Mouse (Mus musculus) heart, embryonic 11.5 days (tissue): ENCODE measurements at regions not wholly inside any gene's neighbourhood (a gene's known extent, or its start where the extent isn't known, plus 50 kb on each side); places are given as distances from the start of the nearest gene placed in this dataset.

Source experiments
- ATAC-seq: fragments of 200-750 bp; cut with Nextera tagmentation; replicated peaks from 2 replicates; pipeline ENCODE4 v1.8.0; 2017; ENCODE audit warnings: moderate library complexity; ENCODE audit not compliant: insufficient number of reproducible peaks, low FRiP score, low TSS enrichment
- H3K27ac ChIP-seq: fragments of 300-500 bp; sonication (generic); 2 replicates; pipeline ENCODE4 v1.5.1; 2014; ENCODE audit warnings: mild to moderate bottlenecking, low read depth, low read length
- H3K27me3 ChIP-seq: fragments of 300-500 bp; sonication (generic); 2 replicates; pipeline ENCODE4 v1.6.1; 2014; ENCODE audit warnings: mild to moderate bottlenecking, low read length, mixed read lengths; ENCODE audit not compliant: control insufficient read depth, insufficient read depth
- H3K36me3 ChIP-seq: fragments of 300-500 bp; sonication (generic); 2 replicates; pipeline ENCODE4 v1.6.1; 2014; ENCODE audit warnings: mild to moderate bottlenecking, low read length, moderate library complexity, mixed read lengths; ENCODE audit not compliant: control insufficient read depth, insufficient read depth
- H3K4me1 ChIP-seq: fragments of 300-500 bp; sonication (generic); 2 replicates; pipeline ENCODE4 v1.6.1; 2014; ENCODE audit warnings: low read length; ENCODE audit not compliant: control insufficient read depth, insufficient read depth
- H3K4me2 ChIP-seq: fragments of 300-500 bp; sonication (generic); 2 replicates; pipeline ENCODE4 v1.6.1; 2014; ENCODE audit warnings: mild to moderate bottlenecking, moderate library complexity
- H3K4me3 ChIP-seq: fragments of 300-500 bp; sonication (generic); 2 replicates; pipeline ENCODE4 v1.5.1; 2014; ENCODE audit warnings: low read depth, low read length
- H3K9ac ChIP-seq: fragments of 300-500 bp; sonication (generic); 2 replicates; pipeline ENCODE4 v1.6.1; 2014; ENCODE audit warnings: mild to moderate bottlenecking, low read depth, low read length, moderate library complexity
- H3K9me3 ChIP-seq: fragments of 300-500 bp; sonication (generic); replicated peaks from 2 replicates; pipeline ENCODE4 v1.6.1; 2016; ENCODE audit warnings: low read length; ENCODE audit not compliant: control insufficient read depth
- WGBS: fragments of 180-500 bp; shearing (Covaris S2); extraction: QIAGEN DNeasy Blood & Tissue Kit; methylation state at CpG from one replicate; pipeline ENCODE4 v1.1.7; 2014; ENCODE audit not compliant: insufficient replicate concordance; 5-methylcytosine and 5-hydroxymethylcytosine counted together

DNA sequence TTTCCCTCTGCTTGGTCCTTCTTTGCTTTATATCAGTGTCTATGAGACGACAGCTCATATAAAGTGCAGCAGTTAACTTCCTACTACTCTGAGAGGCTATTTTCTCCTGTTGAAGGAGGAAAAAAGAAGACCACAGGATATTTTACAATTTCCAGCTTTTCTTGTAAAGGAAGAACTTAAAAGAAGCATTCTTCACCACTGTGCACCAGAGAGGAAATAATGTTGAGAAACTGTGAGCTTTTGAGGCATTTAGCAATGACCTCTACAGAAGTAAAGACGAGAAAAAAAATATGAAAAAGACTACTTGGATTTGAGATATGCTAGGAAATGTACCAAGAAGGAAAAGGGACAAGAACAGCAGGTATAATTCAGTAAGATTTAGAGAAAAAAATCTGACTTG, 134.5 kb downstream of the Kcnj2 start:
- H3K9ac ChIP-seq, result no peak overlapping the region

DNA sequence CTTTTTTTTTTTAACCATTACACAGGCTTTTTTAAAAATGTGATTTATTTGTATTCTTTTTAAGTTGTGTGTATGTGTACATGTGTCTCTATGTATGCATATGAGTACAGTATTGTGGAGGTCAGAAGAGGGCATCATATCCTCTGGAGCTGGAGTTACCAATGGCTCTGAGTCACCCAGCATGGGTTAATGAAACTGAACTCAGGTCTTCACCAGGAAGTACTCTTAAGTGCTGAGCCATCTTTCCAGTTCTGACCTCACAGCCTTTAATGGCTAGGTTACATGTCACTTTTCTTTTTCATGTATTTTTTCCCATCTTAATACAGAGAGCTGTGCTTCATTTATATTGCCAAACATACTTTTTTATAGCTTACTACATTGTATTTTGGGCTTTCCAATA, 136.8 kb downstream of the Kcnj2 start:
- Histone ChIP-seq H3K4me3 (no peak overlapping the region), H3K4me2 (no peak overlapping the region), H3K9ac (no peak overlapping the region), H3K36me3 (no peaks in the 10 kb centered on the region), H3K9me3 (no peaks in the 10 kb centered on the region), H3K27ac (no peak overlapping the region), H3K27me3 (no peaks in the 10 kb centered on the region), H3K4me1 (no peaks in the 10 kb centered on the region)
- ATAC-seq, result no peak

More for the DNA sequence above, 134.5 kb downstream of the Kcnj2 start:
- Histone ChIP-seq H3K27me3 (no peaks in the 10 kb centered on the region), H3K9me3 (no peaks in the 10 kb centered on the region), H3K4me3 (no peak overlapping the region), H3K4me1 (no peaks in the 10 kb centered on the region), H3K4me2 (no peak overlapping the region), H3K36me3 (no peaks in the 10 kb centered on the region), H3K27ac (no peak overlapping the region)
- WGBS, result 71% methylated on average over 2 of the region's 2 CpGs
- ATAC-seq, result no peak

DNA sequence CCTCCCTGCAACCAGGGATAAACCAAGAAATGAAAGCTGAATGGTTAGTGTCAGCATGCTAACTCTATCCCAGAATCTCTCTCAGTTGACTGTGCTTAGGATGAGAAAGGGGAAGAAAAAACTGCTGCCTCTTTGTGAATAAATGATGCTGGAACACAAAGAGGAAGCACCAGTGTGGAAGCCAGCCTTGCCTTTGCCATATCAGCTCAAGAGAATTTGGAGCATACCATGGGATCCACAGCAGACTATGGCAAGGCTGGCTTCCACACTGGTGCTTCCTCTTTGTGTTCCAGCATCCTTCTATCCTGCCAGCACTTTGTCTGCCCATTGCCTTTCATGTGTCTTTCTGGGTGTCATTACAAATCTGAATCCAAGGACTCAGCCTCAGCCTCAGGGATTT, 144.6 kb downstream of the Kcnj2 start:
- H3K9ac ChIP-seq, result no peak overlapping the region
- no peak for ATAC-seq
- H3K4me3 ChIP-seq, result no peak overlapping the region

DNA sequence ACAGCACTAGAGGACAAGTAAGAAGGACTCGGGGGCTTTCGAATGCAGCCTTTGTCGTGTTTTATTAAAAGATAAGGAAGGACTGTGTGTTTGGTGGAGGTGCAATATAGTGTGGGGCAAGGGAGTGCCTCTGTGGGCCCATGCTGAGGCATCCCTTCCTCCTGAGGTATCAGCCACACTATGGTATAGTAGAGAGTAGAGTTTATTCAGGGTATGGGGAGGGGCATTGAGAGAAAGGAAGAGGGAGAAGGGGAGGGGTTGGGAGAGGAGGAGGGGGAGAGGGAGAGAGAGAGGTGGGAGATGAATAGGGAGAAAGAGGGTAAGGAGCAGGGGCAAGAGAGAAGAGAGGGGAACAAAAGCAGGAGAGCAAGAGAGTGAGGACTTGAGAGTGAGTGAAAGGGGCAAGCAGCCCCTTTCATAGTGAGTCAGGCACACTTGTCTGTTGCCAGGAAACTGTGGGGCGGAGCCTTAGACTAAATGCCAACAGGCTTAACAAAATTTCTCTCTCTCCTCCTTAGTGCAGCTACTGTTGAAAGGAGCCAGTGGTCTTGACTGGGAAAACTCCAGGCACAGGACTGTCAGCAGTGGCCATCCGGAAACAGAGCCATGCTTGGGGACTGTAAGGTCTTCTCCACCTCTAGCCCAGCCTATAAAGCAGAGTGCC, 146.2 kb downstream of the Kcnj2 start:
- no peak overlapping the region for H3K4me2 ChIP-seq
- H3K9me3 ChIP-seq, result no peaks in the 10 kb centered on the region
- peaks cover 13% of the 10 kb centered on the region for H3K4me1 ChIP-seq
- WGBS, result 65% methylated on average over 5 of the region's 5 CpGs
- no peaks in the 10 kb centered on the region for H3K27me3 ChIP-seq
- H3K9ac ChIP-seq, result no peak overlapping the region
- ATAC-seq, result no peak; the same call in 1 of the 2 replicates
- H3K4me3 ChIP-seq, result no peak overlapping the region
- no peak overlapping the region for H3K27ac ChIP-seq
- no peaks in the 10 kb centered on the region for H3K36me3 ChIP-seq

More for the DNA sequence above, 144.6 kb downstream of the Kcnj2 start:
- H3K9me3 ChIP-seq, result no peaks in the 10 kb centered on the region
- H3K27ac ChIP-seq, result no peak overlapping the region
- no peaks in the 10 kb centered on the region for H3K27me3 ChIP-seq
- no peak overlapping the region for H3K4me2 ChIP-seq
- H3K4me1 ChIP-seq, result peaks cover 13% of the 10 kb centered on the region
- no peaks in the 10 kb centered on the region for H3K36me3 ChIP-seq

DNA sequence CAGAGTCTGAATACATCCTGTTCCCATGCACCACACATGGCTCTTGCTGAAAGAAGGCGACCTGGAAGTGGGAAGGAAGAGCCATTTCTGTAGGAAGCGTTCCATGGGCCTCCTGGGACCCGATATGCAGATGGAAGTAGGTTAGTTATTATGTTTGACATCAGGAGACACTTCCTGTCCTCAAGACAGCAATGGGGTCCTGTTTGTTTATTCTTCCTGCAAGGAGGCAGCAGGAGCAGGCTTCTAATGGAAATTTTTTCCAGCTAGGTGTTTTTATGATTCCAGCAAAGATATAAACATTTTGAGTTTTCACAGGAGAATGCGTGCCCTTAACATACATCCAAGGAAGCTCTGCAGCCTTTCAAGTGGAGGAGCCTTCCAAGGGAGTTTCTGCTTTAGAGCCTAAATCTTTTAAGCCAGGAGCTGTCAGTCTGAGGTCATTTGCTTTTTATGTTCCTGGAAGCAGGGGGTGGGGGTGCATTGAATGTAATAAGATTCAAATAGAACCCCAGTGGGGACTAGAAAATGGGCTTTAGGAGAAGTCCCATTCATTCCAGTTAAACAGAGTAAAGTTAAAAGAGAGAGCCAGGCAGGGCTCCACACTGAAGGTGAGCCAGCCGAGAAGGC, 146.9 kb downstream of the Kcnj2 start:
- no peak overlapping the region for H3K27ac ChIP-seq
- H3K4me2 ChIP-seq, result no peak overlapping the region
- ATAC-seq, result no peak
- H3K4me1 ChIP-seq, result peaks cover 13% of the 10 kb centered on the region
- no peak overlapping the region for H3K9ac ChIP-seq
- no peaks in the 10 kb centered on the region for H3K9me3 ChIP-seq
- no peak overlapping the region for H3K4me3 ChIP-seq
- 44% methylated on average over 5 of the region's 5 CpGs for WGBS
- no peaks in the 10 kb centered on the region for H3K36me3 ChIP-seq
- no peaks in the 10 kb centered on the region for H3K27me3 ChIP-seq

DNA sequence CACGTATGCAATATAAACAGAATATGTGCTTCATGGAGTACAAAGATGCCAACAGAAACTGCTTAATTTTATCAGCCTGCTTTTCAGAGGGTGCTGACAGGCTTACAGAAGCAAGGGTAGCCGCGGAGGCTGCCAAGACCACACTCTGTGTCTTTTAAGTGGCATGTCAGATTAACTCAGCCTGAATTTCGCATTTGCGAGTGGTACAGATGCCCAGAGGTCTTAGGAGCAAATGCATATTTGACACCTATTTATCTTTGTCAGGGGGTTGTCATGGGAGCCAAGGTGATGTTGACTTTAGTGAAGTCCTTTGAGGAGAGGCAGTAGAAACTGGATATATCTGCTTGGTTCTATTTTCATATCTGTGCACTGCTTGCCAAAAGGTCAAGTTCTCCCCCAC, 149.0 kb downstream of the Kcnj2 start:
- H3K9ac ChIP-seq, result no peak overlapping the region
- no peak overlapping the region for H3K4me2 ChIP-seq
- WGBS, result 25% methylated on average over 5 of the region's 5 CpGs
- peak; percentile 71 for ATAC-seq
- no peaks in the 10 kb centered on the region for H3K27me3 ChIP-seq
- no peak overlapping the region for H3K27ac ChIP-seq
- no peaks in the 10 kb centered on the region for H3K36me3 ChIP-seq
- H3K9me3 ChIP-seq, result no peaks in the 10 kb centered on the region
- peaks cover 13% of the 10 kb centered on the region for H3K4me1 ChIP-seq
- no peak overlapping the region for H3K4me3 ChIP-seq

DNA sequence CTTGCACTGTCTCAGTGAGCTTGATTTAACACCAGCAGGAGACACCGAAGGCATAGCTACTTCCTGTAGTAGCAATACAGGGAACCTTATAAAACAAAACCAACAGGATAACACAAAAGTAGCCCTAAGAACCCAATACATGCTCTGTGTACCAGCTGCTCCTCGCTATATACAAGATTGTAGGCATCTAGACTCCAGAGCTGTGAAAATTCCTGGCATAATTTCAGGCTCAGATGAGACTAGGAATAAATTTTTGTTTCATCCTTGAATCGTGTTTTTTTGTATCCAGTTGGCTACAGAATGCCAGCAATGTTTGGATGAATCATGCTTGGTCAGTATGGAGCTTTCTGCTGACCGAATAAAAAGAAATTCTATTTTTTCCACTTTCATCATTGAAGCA, 157.9 kb downstream of the Kcnj2 start:
- Histone ChIP-seq H3K27me3 (no peaks in the 10 kb centered on the region), H3K36me3 (no peaks in the 10 kb centered on the region), H3K4me3 (no peak overlapping the region), H3K9ac (no peak overlapping the region), H3K9me3 (no peaks in the 10 kb centered on the region), H3K4me1 (no peaks in the 10 kb centered on the region), H3K4me2 (no peak overlapping the region), H3K27ac (no peak overlapping the region)
- no peak for ATAC-seq
- WGBS, result 83% methylated on average over 4 of the region's 4 CpGs

DNA sequence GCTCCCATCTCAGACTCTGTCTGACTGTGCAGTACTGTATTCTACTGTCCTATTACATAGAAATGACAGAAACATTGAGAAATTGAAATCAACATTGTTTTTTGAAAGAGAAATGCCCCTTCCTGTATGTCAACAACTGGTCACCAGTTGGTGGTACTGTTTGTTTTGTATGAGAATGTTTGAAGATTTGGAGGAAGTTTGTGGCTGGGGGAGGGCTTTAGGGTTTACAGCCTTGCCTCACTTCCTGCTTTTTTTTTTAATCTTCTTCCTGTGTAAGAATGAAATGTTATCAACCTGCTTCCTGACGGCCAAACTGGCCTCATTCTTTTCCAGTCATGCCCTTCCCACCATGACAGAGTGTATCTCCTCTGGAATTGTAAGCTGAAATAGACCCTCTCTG, 161.3 kb downstream of the Kcnj2 start:
- 48% methylated on average over 1 of the region's 1 CpGs for WGBS
- H3K27me3 ChIP-seq, result no peaks in the 10 kb centered on the region
- H3K27ac ChIP-seq, result no peak overlapping the region
- H3K9me3 ChIP-seq, result no peaks in the 10 kb centered on the region
- no peak for ATAC-seq
- no peak overlapping the region for H3K4me2 ChIP-seq
- H3K4me1 ChIP-seq, result no peaks in the 10 kb centered on the region
- H3K9ac ChIP-seq, result no peak overlapping the region
- H3K4me3 ChIP-seq, result no peak overlapping the region
- H3K36me3 ChIP-seq, result no peaks in the 10 kb centered on the region

DNA sequence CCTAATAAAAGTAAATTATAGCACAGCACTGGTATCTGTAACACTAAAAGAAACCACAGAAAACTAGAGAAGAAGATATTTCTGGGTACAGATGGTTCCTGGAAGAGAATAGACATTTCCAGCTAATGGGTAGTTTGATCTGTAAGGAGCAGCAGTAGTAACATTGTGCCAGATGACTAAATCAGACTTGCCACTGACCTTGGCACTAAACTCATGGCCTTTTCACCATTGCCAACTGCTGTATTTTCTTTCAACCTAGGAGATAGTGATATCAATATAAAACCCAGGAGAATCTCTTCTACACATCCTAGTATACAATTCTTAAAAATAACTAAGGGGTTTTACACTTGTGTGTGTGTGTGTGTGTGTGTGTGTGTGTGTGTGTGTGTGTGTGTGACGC, 170.8 kb downstream of the Kcnj2 start:
- Histone ChIP-seq H3K9ac (no peak overlapping the region), H3K27me3 (no peaks in the 10 kb centered on the region), H3K9me3 (no peaks in the 10 kb centered on the region), H3K4me2 (no peak overlapping the region), H3K36me3 (no peaks in the 10 kb centered on the region), H3K4me1 (no peaks in the 10 kb centered on the region), H3K4me3 (no peak overlapping the region), H3K27ac (no peak overlapping the region)
- no peak for ATAC-seq
- 88% methylated on average over 1 of the region's 1 CpGs for WGBS
